Mouse (Mus musculus) left cerebral cortex, adult 11 months (tissue): ENCODE results near the gene Gnb1.

Experiments
- DNase-seq: peaks from one replicate; pipeline ENCODE4 v3.0.0; 2022; ENCODE audit warnings: low spot score

The Gnb1 gene

GRCm38 (mm10) chr4:155485521-155485920 lies 5.6 kb upstream of the Gnb1 start:
- no peak for DNase-seq

DNA sequence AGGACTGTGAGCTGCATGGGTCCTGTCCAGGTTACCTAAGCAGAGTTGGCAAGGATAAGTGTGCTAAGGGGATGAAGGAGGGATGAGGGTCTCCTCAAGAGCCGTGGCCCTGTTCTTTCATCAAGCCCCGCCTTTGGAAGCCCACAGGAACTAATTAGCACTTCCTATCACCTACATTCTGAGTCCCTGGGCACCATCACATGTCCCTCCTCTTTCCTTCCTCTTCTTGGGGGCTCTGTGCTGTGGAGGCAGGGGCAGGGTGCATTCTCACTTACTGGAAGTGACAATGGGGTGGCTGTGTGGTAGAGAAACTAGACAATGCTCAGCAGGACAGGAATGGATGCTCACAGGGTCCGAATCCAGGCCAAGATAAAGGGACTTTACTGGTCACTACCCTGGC lies 3.4 kb upstream of the Gnb1 start:
- DNase-seq = no peak

GRCm38 (mm10) chr4:155488232-155489025 lies 2.7 kb upstream of the Gnb1 start:
- DNase-seq = no peak

DNA sequence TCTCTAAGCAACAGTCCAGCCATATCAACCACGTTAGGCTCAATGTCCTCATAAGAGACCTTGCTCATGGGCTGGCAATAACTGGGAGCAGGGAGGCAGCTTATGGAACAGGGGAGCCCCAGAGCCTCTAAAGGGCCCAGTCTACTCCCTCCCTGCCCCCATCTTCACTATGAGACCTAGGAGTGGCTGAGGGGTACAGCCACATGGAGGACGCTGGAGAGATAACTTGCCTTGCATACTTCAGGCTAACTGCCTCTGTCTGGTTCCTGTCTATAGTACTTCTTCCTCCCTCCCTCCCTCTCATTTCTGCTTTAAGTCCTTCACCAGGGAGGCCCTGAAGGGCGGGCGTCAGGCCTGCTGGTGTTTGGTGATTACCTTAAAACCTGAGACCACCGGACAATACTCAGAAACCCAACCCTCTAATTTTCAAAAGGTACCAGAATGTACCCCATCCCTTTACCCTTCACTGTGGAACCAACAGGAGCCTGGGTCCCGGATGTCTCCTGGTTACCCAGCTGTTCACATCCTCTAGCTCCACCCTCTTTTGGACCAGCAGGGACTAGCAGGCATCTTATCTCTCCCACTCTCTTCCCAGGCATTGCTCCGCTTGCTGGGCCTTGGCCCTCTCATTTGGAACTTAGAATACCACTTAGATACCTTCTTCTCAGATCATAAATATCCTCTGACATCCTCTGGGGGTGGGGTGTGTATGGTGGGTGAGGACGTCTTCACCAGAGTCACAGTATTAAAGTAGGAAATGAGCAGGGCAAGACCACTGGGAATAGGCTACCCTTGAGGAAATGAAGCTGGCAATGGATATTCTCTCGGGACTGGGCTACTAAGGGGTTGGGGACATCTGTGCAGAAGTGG lies 1.8 kb upstream of the Gnb1 start:
- DNase-seq = no peak

GRCm38 (mm10) chr4:155490456-155490855 lies 705 bp upstream of the Gnb1 start:
- no peak for DNase-seq

GRCm38 (mm10) chr4:155491529-155492130 lies 469 bp downstream of the Gnb1 start:
- DNase-seq = no peak

DNA sequence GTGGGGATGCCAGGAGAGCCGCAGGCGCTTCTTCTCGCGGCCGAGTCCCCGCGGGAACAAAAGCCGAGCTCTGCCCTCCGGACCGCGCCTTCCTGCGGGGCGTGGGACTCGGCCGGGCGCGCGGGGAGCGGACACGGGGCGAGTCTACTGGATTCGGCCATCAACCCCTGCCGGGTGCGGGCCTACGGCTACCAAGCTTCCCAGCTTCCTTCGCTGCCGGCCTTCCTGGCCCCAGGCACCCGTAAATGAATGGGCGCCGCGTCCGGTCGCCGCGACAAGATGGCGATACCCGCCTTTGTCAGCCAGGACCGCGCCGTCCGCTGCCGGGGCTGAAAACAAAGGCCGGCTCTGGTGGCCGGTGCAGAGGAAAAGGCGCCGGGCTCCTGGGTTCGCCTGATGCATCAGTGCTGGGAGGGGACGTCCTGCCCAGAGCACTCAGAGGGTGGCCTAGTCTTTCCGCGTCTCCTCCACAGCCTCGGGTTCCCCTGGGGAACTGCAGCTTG lies 1.0 kb downstream of the Gnb1 start:
- no peak for DNase-seq

DNA sequence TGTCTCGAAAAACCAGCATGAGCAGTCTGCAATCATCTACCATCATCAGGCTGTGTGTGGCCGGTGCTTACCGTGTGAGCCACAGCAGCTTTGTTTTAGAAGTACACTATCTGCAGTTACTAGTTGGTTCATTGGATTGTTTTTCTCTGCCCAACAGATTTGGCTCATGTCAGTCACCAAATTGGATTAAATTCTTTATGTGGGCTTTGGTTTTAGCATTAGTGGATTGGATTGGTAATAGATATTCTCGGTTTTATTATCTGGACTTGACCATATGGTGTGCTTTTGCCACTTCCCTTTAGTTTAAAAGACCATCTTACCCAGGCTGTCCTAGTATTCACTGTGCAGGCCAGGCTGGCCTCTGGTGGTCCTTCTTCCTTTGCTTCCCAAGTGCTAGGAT lies 3.7 kb downstream of the Gnb1 start:
- no peak for DNase-seq

DNA sequence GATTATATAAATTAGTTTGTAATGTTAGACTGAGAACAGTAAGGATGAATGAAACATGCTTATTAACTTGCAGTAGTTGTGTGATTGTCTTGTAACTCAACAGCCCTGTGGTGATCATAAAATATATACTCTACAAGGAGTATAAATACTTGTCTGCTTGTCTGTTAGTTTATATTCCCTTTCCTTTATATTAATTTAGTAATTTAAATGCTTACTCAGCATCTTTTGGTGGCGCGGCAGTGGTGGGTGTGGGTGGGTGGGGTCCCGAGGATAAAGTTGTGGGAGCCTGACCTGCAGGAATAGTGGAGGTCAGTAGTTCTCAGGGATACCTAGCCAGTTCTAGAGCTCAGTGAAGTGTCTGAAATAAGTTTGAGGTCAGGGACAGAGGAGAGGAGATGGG lies 6.8 kb downstream of the Gnb1 start:
- DNase-seq = no peak

DNA sequence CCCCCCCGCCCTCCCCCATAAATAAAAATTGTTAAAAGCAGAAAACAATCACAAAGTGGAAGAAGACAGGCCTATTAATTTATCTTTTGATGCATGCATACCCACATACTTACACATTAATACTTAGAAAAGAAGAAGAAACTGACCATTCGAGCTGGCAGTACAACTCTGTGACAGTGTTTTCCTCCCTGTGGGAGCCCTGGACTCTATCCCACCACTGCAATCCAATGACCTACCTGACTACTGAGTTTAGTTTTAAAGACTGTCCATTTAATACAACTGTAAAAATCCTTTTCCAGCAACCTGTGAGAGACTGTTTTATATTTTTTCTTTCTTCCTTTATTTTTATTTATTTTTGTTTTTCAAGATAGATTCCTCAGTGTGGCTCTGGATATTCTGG lies 10.0 kb downstream of the Gnb1 start:
- no peak for DNase-seq

- no peak for DNase-seq
Observed at GRCm38 (mm10) chr4:155505067-155505466, 13.9 kb downstream of the Gnb1 start.

DNA sequence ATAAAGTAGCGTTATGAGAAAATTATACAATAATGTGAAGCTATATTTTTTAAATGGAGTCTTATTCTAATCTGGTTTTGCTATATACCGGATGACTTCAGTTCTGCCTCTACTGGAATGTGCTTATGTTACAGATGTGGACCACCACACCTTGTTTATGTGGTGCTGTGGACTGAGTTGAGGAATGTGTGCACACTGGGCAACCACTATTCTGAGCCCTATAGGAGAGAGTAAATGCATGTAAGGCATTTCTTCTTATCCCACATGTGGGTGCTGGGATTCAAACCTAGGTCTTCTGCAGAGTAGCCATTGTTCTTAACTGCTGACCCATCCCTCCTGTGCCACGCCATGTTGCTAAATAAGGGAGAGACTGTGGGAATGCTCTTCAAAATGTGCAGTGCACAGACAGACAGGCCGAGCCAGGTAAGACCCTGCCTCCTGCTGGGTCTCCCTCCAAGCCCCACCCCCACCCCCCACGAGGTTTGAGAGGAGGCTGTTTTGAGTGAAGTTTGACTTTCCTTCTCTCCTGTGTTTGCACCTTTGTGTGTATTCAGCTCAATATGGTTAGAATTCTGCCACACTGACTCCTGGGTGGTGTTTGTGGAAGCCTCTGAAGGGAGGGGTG lies 14.6 kb downstream of the Gnb1 start:
- no peak for DNase-seq

DNA sequence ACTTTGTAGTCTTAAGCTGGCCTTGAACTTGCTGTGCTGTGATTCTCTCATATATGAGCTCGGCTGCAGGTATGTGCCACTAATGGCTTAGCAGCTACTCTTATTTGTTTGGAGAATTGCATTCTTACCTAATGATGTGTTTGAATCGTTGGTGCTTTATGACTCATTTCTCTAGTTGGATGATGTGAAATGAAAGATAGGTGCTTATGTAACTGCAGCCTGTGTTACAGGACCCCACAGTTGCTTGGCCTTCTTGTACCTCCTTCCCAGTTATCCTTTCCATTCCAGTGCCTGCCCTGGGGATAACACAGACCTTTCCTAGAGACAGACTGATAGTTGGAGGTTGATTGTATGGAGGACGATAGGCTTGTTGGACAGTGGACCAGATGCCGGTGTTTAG lies 17.5 kb downstream of the Gnb1 start:
- no peak for DNase-seq

- DNase-seq = no peak
Observed at GRCm38 (mm10) chr4:155510981-155511380, 19.8 kb downstream of the Gnb1 start.

- DNase-seq = no peak
Observed at GRCm38 (mm10) chr4:155514810-155515209, 23.6 kb downstream of the Gnb1 start.

GRCm38 (mm10) chr4:155517948-155518517 lies 26.9 kb downstream of the Gnb1 start:
- DNase-seq = no peak

GRCm38 (mm10) chr4:155522327-155522726 lies 31.2 kb downstream of the Gnb1 start:
- DNase-seq = no peak

- DNase-seq = no peak
Observed at GRCm38 (mm10) chr4:155525751-155526150, 34.6 kb downstream of the Gnb1 start.

DNA sequence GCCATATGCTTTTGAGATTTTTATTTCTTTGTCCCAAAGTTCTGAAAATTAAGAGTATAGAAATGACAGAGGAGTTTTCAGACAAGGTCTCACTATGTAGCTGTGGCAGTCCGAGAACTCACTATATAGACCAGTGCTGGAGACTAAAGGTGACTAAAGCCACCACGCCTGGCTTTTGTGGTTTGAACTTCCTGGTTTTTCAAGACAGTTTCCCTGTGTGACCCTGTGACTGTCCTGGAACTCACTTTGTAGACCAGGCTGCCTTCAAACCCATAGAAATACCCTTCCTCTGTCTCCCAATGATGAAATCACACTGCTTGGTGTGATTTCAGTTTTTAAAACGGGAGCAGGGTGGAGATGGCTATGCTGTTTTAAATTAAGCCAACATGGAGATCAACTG lies 38.1 kb downstream of the Gnb1 start:
- DNase-seq = no peak

GRCm38 (mm10) chr4:155549993-155550392 lies 58.8 kb downstream of the Gnb1 start:
- no peak for DNase-seq

DNA sequence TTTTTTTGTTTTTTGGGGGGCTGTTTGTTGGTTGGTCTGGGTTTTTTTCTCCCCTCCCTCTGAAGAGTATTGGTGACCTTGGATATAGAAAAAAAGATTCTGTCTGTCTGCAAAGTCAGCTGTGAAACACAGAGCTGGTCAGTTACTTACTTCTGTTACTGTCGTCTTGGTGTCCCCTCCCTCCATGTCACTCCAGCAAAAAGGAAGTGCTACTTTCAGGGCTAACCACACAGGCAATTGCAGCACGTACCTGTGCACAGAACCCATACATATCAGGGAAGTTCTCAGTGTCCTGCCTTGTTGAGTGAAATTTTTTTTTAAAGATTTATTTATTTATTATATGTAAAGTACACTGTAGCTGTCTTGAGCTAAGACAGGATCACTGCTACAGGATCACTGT lies 59.3 kb downstream of the Gnb1 start:
- DNase-seq = no peak

GRCm38 (mm10) chr4:155551073-155551472 lies 59.9 kb downstream of the Gnb1 start:
- DNase-seq = no peak
